Mouse (Mus musculus) left cerebral cortex, postnatal 4 days (tissue): ENCODE measurements around the gene Gm49345. TPM values are rescaled to one million over a fixed set of nuclear protein-coding genes. Genes with fewer than 3 reads are reported as not detected.
"Not testable (repeated sequence)": the region's sequence is repeated elsewhere in the genome, so short reads cannot be mapped to it uniquely, and the experiment has no call there.

ENCODE experiments used
- DNase-seq: peaks from one replicate; pipeline ENCODE4 v3.0.0-alpha.2; 2022
- intact Hi-C: fragments of 180-260 bp; cut with DNase I; formaldehyde crosslinking; loops from one replicate; pipeline ENCODE4 v1.15.1; 2025
- total RNA-seq, 2 experiments: library from RNA; stranded (reverse); gene quantifications; 2 replicates each; pipeline ENCODE4 v1.2.3; 2021

Gene Gm49345
- 1 to 10 TPM in 1 of 2 experiments, under 1 TPM in 1; 0.48 to 1.1 TPM for total RNA-seq

GRCm38 (mm10) chr13:67637294-67638007 is at the start of gene Gm49345, which contains the start of gene Zfp729a:
Gm49345 (minus strand) TSS chr13:67637769.
Zfp729a (minus strand) TSS chr13:67637791.
- DNase-seq = peak; percentile 75
- intact Hi-C loops = loop anchor here (5.0 kb wide), 1 partner anchor 45 kb away; no protein-coding TSS in a partner anchor

- intact Hi-C loops = no loop called here
- DNase-seq = no peak
Observed at GRCm38 (mm10) chr13:67686971-67687370, 49.4 kb upstream of the Gm49345 start, which contains the start of gene Zfp738. Zfp738 (minus strand) TSS chr13:67687071.

- not testable (repeated sequence) for DNase-seq
- intact Hi-C loops = loop anchor here (5.0 kb wide), 2 partner anchors 43 to 47 kb away; partner anchors contain the start of genes Gm49345, Zfp65 and Zfp729a
Observed at GRCm38 (mm10) chr13:67683841-67684240, 46.3 kb upstream of the Gm49345 start.

- intact Hi-C loops = loop anchor here (5.0 kb wide), 2 partner anchors 44 to 46 kb away; partner anchors contain the start of genes Gm49345, Zfp65 and Zfp729a
- peak; percentile 73 for DNase-seq
Observed at GRCm38 (mm10) chr13:67682959-67683735, 45.6 kb upstream of the Gm49345 start.

GRCm38 (mm10) chr13:67674902-67675301 is 37.3 kb upstream of the Gm49345 start:
- DNase-seq = no peak
- intact Hi-C loops = no loop called here

- intact Hi-C loops = no loop called here
- DNase-seq = no peak
Observed at GRCm38 (mm10) chr13:67652496-67652895, 14.9 kb upstream of the Gm49345 start.

- no peak for DNase-seq
- intact Hi-C loops = no loop called here
Observed at GRCm38 (mm10) chr13:67610108-67610507, 27.5 kb downstream of the Gm49345 start.

GRCm38 (mm10) chr13:67609066-67609876 is 28.3 kb downstream of the Gm49345 start, which contains the start of gene Zfp729b:
Zfp729b (minus strand) TSS chr13:67609707.
- DNase-seq = peak; percentile 83
- intact Hi-C loops = no loop called here

GRCm38 (mm10) chr13:67572591-67573189 is 64.9 kb downstream of the Gm49345 start:
- DNase-seq = no peak
- intact Hi-C loops = no loop called here

- no peak for DNase-seq
- intact Hi-C loops = no loop called here
Observed at GRCm38 (mm10) chr13:67553730-67554129, 83.8 kb downstream of the Gm49345 start, which contains the start of gene Zfp748. Zfp748 (minus strand) TSS chr13:67553830.

GRCm38 (mm10) chr13:67552505-67553346 is 84.8 kb downstream of the Gm49345 start:
- intact Hi-C loops = no loop called here

GRCm38 (mm10) chr13:67545941-67546340 is 91.6 kb downstream of the Gm49345 start:
- DNase-seq = no peak
- intact Hi-C loops = no loop called here

More at GRCm38 (mm10) chr13:67552505-67553346, 84.8 kb downstream of the Gm49345 start:
- peak; percentile 81 for DNase-seq

Other genes starting within 250 kb of the Gm49345 start
- 1 to 10 TPM; 3.1 to 3.2 TPM for gene Zfp429, start 237.9 kb downstream of the Gm49345 start, total RNA-seq
- gene Zfp459, start 216.4 kb downstream of the Gm49345 start, total RNA-seq = 1 to 10 TPM; 1.7 to 2.8 TPM
- gene Zfp874a, start 186.1 kb downstream of the Gm49345 start, total RNA-seq = 10 to 100 TPM in 1 of 2 experiments, 1 to 10 TPM in 1; 8.6 to 10.8 TPM
- gene Zfp874b, start 153.5 kb downstream of the Gm49345 start, total RNA-seq = 10 to 100 TPM; 10.6 to 12.1 TPM
- 1 to 10 TPM; 7.9 to 8.3 TPM for gene Zfp58, start 137.2 kb downstream of the Gm49345 start, total RNA-seq
- gene Gm26965, start 111.6 kb downstream of the Gm49345 start, total RNA-seq = not detected
- gene Zfp87, start 111.6 kb downstream of the Gm49345 start, total RNA-seq = 10 to 100 TPM; 25.6 to 26.7 TPM
- gene Zfp748, start 83.9 kb downstream of the Gm49345 start, total RNA-seq = 10 to 100 TPM; 10.1 to 10.9 TPM
- 10 to 100 TPM; 11.3 to 11.4 TPM for gene Zfp729b, start 28.1 kb downstream of the Gm49345 start, total RNA-seq
- 1 to 10 TPM; 9.7 to 10.0 TPM for gene Zfp729a, start within 50 bp of the Gm49345 start, total RNA-seq
- gene Zfp738, start 49.3 kb upstream of the Gm49345 start, total RNA-seq = 10 to 100 TPM; 21.5 to 25.0 TPM
- gene Zfp65, start 91.4 kb upstream of the Gm49345 start, total RNA-seq = 10 to 100 TPM; 20.6 TPM
- gene Zfp85, start 117.5 kb upstream of the Gm49345 start, total RNA-seq = 1 to 10 TPM; 7.2 to 9.1 TPM
- gene Zfp493, start 141.9 kb upstream of the Gm49345 start, total RNA-seq = 1 to 10 TPM; 3.2 to 4.9 TPM
- 10 to 100 TPM in 1 of 2 experiments, 1 to 10 TPM in 1; 7.9 to 11.2 TPM for gene Zfp273, start 176.0 kb upstream of the Gm49345 start, total RNA-seq
- gene Gm10037, start 193.3 kb upstream of the Gm49345 start, total RNA-seq = 1 to 10 TPM; 3.8 to 5.3 TPM
- not detected for gene BC048507, start 225.6 kb upstream of the Gm49345 start, total RNA-seq